Mouse (Mus musculus) bone marrow, adult 2 months (tissue): ENCODE data around the gene Rad51b. TPM values are rescaled to one million over a fixed set of nuclear protein-coding genes. Genes with fewer than 3 reads are reported as not detected.

Experiments
- H3K27ac ChIP-seq: fragments of 200-500 bp; 2 replicates; pipeline ENCODE4 v1.5.1; 2012; ENCODE audit warnings: low read depth, mild to moderate bottlenecking, control low read depth, inconsistent platforms, low read length; ENCODE audit not compliant: control insufficient read depth, poor library complexity, insufficient read depth
- H3K4me1 ChIP-seq: fragments of 200-500 bp; 2 replicates; pipeline ENCODE4 v1.6.1; 2011; ENCODE audit warnings: low read length; ENCODE audit not compliant: control insufficient read depth, insufficient read depth
- H3K4me3 ChIP-seq: fragments of 200-500 bp; replicated peaks from 2 replicates; pipeline ENCODE3; 2011; ENCODE audit warnings: mild to moderate bottlenecking, low read depth, low read length, control low read depth; ENCODE audit not compliant: control insufficient read depth
- CTCF ChIP-seq: fragments of 200-500 bp; IDR thresholded peaks from 2 replicates; pipeline ENCODE4 v1.5.1; 2011; ENCODE audit warnings: low read length, control low read depth; ENCODE audit not compliant: control insufficient read depth, insufficient read depth
- POLR2A ChIP-seq: fragments of 200-500 bp; IDR thresholded peaks from 2 replicates; pipeline ENCODE4 v1.6.1; 2011; ENCODE audit warnings: low read depth, mild to moderate bottlenecking, control low read depth, low read length, borderline replicate concordance; ENCODE audit not compliant: control insufficient read depth
- WGBS: fragments of 180-500 bp; shearing (Covaris S2); methylation state at CpG from one replicate; pipeline ENCODE4 v1.1.7; 2018; 5-methylcytosine and 5-hydroxymethylcytosine counted together
- polyA plus RNA-seq: library from polyadenylated mRNA; stranded (reverse); fragments of >200 nt; gene quantifications from 2 replicates; pipeline ENCODE4 v1.2.4, GENCODE M21; 2011; ENCODE audit warnings: low replicate concordance; ENCODE audit not compliant: missing spikeins, insufficient read depth, insufficient read length

Gene Rad51b
- polyA plus RNA-seq, 1 experiment = 2.3 TPM

DNA sequence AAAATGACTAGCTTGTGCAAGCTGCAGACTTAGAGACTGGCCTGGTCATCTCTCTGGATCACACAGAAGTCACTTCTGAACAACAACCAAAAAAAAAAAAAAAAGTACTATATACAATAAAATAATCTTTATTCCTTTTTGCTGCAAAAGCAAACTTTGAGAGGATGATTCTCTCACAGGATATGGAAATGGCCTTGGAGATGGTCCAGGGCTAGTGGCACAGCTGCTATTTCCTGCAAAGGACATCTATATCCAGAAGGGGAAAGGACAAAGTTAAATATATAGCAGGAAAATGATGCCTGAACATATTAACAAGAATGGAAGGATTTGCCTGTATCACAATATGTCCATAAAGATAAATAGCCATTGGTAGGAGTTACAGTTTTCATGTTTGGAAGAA lies 429.9 kb downstream of the Rad51b start:
- TF ChIP-seq POLR2A (no peak), CTCF (no peak)
- H3K4me3 ChIP-seq = no peak overlapping the region

DNA sequence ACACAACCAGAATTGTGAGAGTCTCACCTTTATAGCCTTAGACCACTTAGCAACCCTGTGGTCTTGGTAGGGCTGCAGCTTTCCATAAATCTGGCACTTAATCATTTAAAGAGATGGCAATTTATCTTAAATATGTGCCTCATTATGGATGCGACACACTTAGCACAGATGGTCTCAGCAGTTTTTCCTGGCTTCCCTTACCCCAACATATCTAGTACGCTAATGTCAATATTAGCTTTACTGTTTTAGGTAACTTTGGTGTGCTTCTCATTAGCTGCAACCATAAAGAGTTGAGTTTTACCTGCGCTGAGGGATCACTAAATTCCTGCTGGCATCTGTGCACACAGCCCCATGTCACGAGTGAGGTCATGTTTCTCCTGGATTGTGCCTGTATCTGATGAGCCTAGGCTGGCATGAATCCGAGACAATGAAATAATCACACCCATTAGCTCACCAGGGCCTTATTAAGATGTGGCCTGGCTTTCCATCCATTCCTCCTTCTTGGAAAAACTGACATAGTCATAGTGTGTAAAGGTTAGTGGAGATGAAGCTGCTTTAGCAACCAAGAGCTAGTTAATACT lies 432.9 kb downstream of the Rad51b start:
- TF ChIP-seq CTCF = no peak
- no peak for TF ChIP-seq POLR2A
- Histone ChIP-seq H3K4me3 (no peak overlapping the region), H3K27ac (no peak overlapping the region), H3K4me1 (no peaks in the 10 kb centered on the region)
- WGBS = 85% methylated on average over 5 of the region's 5 CpGs

More for the DNA sequence above, 429.9 kb downstream of the Rad51b start:
- H3K4me1 ChIP-seq = no peaks in the 10 kb centered on the region
- H3K27ac ChIP-seq = no peak overlapping the region

DNA sequence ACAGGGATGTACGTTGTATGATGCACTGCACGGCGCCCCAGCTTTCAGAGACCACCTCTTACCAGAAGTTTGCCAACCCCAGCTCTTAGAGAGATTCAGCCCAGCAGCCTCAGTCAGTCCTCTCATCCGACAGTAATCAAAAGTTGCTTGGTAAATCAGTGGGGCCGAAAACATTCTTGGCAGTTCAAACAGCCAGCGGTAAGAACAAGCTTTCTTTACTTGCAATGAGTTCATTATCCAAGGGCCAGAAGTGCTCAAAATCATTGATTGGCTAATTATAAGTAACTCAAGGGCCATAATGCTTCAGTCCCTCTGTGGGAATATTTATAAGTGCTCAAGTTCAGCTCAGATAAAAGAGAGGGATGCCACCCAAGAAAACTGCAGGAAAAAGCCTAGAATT lies 434.8 kb downstream of the Rad51b start:
- H3K4me3 ChIP-seq = no peak overlapping the region
- WGBS = 89% methylated on average over 6 of the region's 6 CpGs
- TF ChIP-seq CTCF (no peak), POLR2A (no peak)
- H3K4me1 ChIP-seq = no peaks in the 10 kb centered on the region
- no peak overlapping the region for H3K27ac ChIP-seq

DNA sequence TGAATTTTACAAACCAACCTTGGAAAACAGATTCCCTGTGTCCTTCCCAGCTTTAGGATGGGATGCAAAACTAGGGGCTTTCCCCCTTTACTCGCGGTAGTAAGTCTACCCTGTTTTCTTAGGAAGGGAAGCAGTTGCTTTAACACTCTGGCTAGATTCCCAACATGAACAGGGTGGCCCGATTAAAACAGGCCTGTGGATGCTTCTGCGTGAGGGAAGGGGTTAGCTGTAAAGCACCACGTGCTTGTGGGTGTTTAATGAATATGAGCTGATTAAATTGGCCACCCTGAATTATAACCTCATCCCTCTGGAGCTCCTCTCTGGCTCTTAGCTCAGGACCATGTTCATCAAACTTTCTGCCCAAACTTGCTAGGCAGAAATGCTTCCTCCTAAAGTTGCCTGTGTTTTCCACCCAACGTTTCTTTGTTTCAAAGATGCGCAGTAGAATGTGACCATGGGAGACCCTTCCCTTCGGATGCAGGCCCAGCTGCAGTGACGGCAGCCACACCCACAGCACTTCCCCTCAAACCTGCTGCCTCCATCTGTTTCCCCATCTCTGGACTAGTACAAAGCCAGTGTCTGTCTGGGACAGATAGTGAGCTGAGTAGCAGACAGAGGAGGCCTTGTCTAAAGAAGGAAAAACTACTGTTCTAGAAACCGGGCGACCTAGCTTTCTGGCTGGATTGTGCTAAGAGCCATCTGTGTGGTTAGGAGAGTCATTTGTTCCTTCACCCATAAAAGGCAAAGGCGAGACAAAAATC lies 435.5 kb downstream of the Rad51b start:
- Histone ChIP-seq H3K27ac (no peak overlapping the region), H3K4me1 (no peaks in the 10 kb centered on the region), H3K4me3 (no peak overlapping the region)
- no peak for TF ChIP-seq POLR2A
- no peak for TF ChIP-seq CTCF
- 54% methylated on average over 12 of the region's 12 CpGs for WGBS

DNA sequence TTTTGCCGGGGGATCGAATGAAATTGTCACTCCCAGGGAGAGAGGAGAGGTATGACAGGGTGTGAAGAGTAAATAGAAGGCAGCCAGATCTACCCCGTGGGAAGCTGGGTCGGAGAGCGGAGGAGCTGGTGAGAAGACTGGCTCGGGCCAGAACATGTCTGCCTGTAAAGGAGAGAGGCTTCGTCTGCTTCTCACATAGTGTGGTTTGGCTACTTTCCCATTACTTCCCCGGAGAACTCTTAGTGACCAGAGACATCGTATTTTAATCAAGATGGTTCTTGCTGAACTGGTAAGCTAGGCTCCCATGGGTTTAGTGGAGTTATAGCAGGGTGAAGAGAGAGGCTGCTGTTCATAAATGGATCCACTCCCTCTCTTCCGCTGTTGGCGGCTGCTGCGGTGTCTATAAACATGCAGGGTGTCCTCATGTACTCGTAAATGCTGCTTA lies 438.3 kb downstream of the Rad51b start:
- TF ChIP-seq CTCF = no peak
- no peak for TF ChIP-seq POLR2A
- no peak overlapping the region for H3K4me3 ChIP-seq
- no peaks in the 10 kb centered on the region for H3K4me1 ChIP-seq
- WGBS = 68% methylated on average over 13 of the region's 13 CpGs
- no peak overlapping the region for H3K27ac ChIP-seq

DNA sequence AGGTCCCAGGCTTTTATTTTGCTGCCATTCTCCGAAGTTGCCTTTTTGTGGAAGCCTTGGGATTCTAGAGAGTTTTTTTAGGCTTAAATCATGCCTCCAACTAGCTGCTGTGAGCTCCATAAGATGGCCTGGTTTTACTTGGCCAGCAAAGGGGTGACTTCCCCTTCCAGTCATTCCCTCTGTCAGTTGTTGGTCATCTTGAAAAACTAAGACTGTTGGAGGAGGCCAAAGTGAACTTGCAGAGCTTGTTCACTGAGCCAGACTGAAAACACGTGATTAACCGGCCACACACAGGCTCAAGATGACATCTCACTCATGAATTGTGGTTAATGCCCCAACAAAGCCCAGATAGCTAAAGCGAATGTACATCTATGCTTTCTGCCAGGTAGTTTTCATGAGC lies 438.8 kb downstream of the Rad51b start:
- Histone ChIP-seq H3K4me1 (no peaks in the 10 kb centered on the region), H3K27ac (no peak overlapping the region), H3K4me3 (no peak overlapping the region)
- 73% methylated on average over 4 of the region's 4 CpGs for WGBS
- no peak for TF ChIP-seq CTCF
- TF ChIP-seq POLR2A = no peak

DNA sequence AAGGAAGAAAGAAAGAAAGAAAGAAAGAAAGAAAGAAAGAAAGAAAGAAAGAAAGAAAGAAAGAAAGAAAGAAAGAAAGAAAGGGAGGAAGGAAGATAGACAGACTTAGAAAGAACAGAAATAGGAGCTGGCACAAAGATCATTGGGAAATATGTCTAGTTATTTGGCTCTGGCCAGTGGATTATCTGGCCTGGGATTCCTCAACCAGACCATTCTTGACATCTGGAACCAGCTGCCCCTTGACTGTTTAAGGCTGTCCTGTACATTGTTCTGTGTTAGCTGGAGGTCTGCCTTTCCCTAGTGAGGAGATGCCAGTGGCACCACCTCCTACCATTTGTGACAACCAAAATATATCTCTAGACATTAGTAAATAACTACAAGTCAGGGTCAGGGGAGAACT lies 441.6 kb downstream of the Rad51b start:
- Histone ChIP-seq H3K4me3 (no peak overlapping the region), H3K27ac (no peak overlapping the region), H3K4me1 (no peaks in the 10 kb centered on the region)
- TF ChIP-seq CTCF (no peak), POLR2A (no peak)

DNA sequence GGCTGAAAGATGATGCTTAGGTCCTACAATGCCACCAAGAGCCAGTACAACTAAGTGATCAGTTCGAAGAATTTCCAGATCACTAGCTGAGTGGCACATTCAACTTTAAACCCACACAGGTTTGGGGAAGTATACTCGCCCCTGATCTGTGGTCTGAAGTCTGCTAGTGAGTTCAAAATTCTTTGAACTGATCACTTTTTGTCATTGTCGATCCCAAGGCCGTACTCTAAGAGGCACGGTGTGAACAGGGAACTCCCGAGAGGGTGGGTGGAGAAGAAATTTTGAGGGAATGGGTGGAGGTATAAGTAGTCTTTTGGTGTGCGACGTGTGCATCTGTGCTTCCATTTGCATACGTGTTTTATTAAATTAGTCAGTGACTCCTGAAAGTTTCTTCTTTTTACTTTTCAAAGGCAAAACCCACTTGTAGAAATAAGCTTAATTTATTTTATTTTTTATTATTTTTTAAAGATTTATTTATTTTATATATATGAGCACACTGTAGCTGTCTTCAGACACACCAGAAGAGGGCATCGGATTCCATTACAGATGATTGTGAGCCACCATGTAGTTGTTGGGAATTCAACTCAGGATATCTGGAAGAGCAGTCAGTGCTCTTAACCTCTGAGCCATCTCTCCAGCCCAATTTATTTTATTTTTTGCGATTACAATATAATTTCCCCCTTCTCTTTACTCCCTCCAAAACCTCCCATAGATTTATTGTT lies 443.0 kb downstream of the Rad51b start:
- Histone ChIP-seq H3K4me3 (no peak overlapping the region), H3K27ac (no peak overlapping the region), H3K4me1 (no peaks in the 10 kb centered on the region)
- TF ChIP-seq CTCF (no peak), POLR2A (no peak)
- 78% methylated on average over 11 of the region's 11 CpGs for WGBS
